Mouse (Mus musculus): Measurements from ENCODE around the gene Dcaf17. TPM values are rescaled to one million over a fixed set of nuclear protein-coding genes. Genes with fewer than 3 reads are reported as not detected.

The Dcaf17 gene
- 4.2 and 4.6 TPM in 2 replicates for polyA plus RNA-seq (2012; rRNA removed)

DNA sequence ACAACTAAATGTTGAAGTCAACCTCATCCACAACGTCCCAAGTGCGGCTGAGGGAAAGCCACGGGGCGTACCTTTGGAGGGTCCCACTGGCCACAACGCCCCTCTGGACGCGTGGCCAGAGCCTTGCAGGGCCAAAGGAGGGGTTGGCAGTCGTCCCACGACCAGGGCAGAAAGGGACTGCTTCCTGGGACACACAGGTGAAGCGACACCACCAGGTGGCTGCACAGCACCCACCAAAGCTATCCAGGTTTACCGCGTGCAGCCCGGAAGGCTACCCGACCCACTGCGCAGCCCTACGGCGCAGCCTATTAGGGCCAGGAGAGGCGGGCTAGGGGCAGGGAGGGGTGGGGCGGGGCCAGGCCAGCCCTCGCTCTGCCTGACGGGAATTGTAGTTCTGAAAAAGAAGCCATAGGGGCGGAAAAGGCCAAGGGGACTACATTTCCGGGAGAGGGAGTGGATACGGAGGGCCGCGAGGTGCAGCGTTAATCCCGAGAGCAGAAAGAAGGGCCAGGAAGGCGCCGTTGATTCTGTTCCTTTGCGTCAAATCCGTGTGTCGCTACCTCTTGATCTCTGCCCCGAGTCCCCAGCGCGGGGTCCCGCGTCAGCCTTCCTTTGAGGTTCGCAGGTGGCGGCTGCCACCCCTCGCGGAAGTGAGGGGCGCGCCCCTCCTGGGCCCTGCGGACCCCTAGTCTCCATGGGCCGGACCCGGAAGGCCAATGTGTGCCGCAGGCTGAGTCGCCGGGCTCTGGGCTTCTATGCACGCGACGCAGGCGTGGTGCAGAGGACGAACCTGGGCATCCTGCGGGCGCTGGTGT, at the start of gene Dcaf17, which contains the start of gene Mettl8:
Gene Dcaf17 (plus strand): TSS at position 29 of the 815 bp plus-strand sequence.
Gene Mettl8 (minus strand): TSS at position 284 of the 815 bp plus-strand sequence.

DNA sequence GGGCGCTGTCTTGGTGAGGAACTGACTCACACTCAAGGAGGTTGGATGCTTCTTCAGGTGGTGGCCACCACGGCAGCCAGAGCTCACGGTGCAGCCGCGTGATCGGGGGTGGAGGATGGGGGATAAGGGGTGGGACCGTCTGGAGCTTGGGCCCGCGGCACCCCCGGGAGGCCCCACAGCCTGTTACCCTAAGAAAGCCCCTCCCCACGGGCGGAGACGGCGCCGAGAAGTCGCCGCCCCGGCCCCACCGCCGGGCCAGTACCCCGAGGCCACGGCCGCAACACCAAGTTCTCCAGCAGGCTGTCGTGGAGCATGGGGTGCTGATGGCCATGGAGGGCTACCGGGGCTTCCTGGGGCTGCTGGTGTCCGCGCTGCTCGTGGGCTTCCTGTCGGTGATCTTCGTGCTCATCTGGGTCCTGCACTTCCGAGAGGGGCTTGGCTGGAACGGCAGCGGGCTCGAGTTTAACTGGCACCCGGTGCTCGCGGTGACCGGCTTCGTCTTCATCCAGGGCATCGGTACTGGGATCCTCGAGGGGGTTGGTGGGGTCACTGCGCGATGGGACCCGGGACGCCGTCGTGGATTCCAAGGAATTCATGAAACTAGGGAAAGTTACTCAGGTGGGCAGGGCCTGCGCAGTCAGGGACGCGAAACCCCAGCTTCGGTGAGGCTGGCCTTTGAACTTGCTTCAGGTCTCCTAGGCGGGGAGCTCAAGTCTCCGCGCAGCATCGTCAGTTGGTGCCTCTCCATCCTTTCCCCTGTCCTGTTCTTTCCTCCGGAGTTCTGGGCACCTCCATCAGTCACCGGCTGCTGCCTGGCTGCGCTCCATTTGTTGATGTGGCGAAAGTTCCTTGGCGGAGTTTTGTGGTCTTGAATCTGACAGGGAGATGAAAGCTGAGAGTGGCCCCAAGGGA, 62.9 kb downstream of the Dcaf17 start, which contains the start of gene Cybrd1:
Gene Cybrd1 (plus strand): TSS at position 127 of the 912 bp plus-strand sequence.

Other genes with a start within 250 kb of the Dcaf17 start
- gene Tlk1, start 229.6 kb upstream of the Dcaf17 start, polyA plus RNA-seq (2012; rRNA removed), result 14.4 and 16.9 TPM in 2 replicates
- 3.9 and 4.2 TPM in 2 replicates for gene Mettl8, start 255 bp downstream of the Dcaf17 start, polyA plus RNA-seq (2012; rRNA removed)
- 1.5 and 1.8 TPM in 2 replicates for gene Cybrd1, start 62.6 kb downstream of the Dcaf17 start, polyA plus RNA-seq (2012; rRNA removed)
- 22.9 and 24.1 TPM in 2 replicates for gene Dync1i2, start 156.4 kb downstream of the Dcaf17 start, polyA plus RNA-seq (2012; rRNA removed)